Mouse (Mus musculus): ENCODE measurements around the gene Plekhm1.

DNA sequence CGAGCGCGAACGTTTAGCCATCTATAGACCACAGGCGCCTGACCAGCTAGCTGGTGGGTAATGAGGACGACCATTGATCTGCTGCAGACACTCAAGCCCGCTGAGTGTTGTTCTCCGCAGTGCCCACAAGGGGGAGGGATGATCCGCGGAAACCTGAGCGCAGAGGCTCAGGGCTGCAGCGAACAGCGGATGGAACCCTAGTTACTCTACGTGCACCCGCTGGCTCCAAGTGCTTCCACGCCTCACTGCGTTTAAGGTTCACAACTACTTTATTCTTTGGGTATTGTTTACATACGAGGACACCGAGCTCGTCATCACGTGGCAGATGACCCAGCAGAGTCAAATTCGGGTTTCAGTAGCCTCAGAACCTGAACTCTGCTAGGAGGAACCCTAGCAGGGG lies 53.4 kb downstream of the Plekhm1 start:
- peak; percentile 90 for TF ChIP-seq CTCF (IDR thresholded peaks at IDR 0.05; ENCODE audit: borderline replicate concordance, insufficient read depth, low read depth, low read length)
- TF ChIP-seq POLR2A (IDR thresholded peaks at IDR 0.05; ENCODE audit: borderline replicate concordance, insufficient read depth, low read length), result no peak
